Mouse (Mus musculus): ENCODE measurements around the gene Rab3ip.

- no peak for TF ChIP-seq HCFC1 (IDR thresholded peaks at IDR 0.05; ENCODE audit: borderline replicate concordance, insufficient read depth, low read length)
- no peak for TF ChIP-seq CHD2 (IDR thresholded peaks at IDR 0.05; ENCODE audit: low read depth, low read length)
These were observed 19.6 kb downstream of the Rab3ip start for GRCm38 (mm10) chr10:116930936-116931335.

All from ES-E14 (cell line).